Mouse (Mus musculus) heart, postnatal 0 days (tissue): ENCODE measurements around the gene Atp2c2.

Source experiments
- CTCF ChIP-seq: IDR thresholded peaks from 2 replicates; pipeline ENCODE4 v1.5.1; 2016; ENCODE audit warnings: antibody characterized with exemption, control low read depth, low read depth
- EP300 ChIP-seq: IDR thresholded peaks from 2 replicates; pipeline ENCODE4 v1.6.1; 2016; ENCODE audit warnings: antibody characterized with exemption, low read depth

DNA sequence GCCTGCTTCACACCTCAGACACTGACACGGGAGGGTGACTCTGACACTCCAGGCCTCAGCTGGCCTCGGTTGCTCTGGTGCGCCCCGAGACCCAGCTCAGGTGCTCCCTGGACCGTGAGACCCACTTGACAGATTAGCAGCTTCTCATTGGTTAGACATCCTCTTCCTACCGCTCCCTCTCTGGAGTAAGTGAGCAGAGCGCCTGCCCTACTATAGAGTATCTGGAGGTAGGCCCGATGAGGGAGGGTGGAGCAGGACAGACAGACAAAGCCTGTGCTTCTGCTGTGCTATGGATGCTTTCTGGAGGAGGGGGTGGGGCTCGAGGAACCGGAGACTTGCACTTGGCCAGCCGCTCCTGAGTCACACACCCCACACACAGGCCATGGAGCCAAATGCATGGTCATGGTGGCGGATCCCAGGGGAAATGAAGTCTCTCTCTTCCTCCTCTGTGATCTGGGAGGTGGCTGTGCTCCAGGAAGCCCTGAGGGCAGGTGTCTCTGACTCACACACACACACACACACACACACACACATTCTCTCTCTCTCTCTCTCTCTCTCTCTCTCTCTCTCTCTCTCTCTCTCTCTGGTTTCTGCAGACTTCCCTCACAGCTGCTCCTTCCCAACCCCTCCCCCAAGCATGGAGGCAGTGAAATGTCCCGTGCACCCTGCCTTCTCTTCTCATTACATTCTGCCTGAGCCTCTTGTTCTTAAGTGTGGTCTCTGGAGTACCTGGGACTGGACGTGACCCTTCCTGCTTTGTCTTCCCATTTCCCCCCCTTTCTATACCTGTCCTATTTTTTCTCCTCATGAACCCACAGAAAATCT is 9.3 kb downstream of the Atp2c2 start:
- TF ChIP-seq EP300, result no peak
- no peak for TF ChIP-seq CTCF
